Mouse (Mus musculus): ENCODE measurements around the gene Smad3. TPM values are rescaled to one million over a fixed set of nuclear protein-coding genes. Genes with fewer than 3 reads are reported as not detected.

Gene Smad3
- polyA plus RNA-seq, 1 experiment = 21.6 TPM

- 0 out of 2 replicates have a peak, but pooled peaks cover 5% of the 10 kb centered on the region for H3K36me3 ChIP-seq (ENCODE audit: control insufficient read depth, insufficient read depth, low read length)
- H3K4me3 ChIP-seq (ENCODE audit: low read depth, low read length) = no peak overlapping the region
- no peaks in the 10 kb centered on the region for H3K27me3 ChIP-seq (ENCODE audit: control insufficient read depth, insufficient read depth, low read length)
- peaks cover 17% of the 10 kb centered on the region for H3K4me1 ChIP-seq (ENCODE audit: control insufficient read depth, insufficient read depth, insufficient read length, low read length)
- WGBS = 73% methylated on average over 9 of the region's 9 CpGs
- no peak overlapping the region for H3K27ac ChIP-seq (ENCODE audit: insufficient read depth, low read depth, low read length)
- TF ChIP-seq POLR2A (IDR thresholded peaks at IDR 0.05; ENCODE audit: low read depth, low read length) (no peak), CTCF (IDR thresholded peaks at IDR 0.05; ENCODE audit: extremely low read depth, insufficient read length, insufficient replicate concordance, low read depth, low read length) (no peak)
Measured at GRCm38 (mm10) chr9:63707816-63708588, 49.8 kb downstream of the Smad3 start.

DNA sequence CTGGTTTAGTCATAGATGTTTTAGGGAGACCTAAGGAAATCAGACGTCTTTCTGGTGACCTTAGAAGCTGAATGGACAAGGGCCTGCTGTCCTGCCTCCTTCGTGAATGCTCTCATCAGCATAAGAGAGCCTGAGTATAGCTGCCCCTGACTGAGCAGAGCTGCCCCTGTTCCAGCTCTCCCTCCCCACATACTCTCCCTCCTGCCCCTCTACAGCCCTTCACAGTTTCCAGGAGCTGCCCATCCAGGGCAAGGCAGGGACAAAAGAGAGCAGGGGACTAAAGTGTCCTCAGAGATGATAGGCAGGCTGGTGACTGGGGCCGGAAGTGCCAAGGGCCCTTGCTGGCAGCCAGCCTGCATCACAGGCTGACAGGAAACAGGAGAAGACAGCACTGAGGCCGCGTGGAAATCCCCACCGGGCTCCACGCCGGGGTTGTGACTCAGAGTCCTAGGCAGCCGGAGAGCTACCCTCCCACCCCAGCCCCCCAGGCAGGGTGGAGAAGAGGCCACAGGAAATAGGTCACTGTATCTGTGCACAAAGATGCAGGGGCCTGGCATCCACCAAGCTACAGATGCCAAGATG is 51.6 kb downstream of the Smad3 start:
- no peak for TF ChIP-seq POLR2A (IDR thresholded peaks at IDR 0.05; ENCODE audit: low read depth, low read length)
- no peak for TF ChIP-seq CTCF (IDR thresholded peaks at IDR 0.05; ENCODE audit: extremely low read depth, insufficient read length, insufficient replicate concordance, low read depth, low read length)
- Histone ChIP-seq H3K4me1 (ENCODE audit: control insufficient read depth, insufficient read depth, insufficient read length, low read length) (peaks cover 17% of the 10 kb centered on the region), H3K36me3 (ENCODE audit: control insufficient read depth, insufficient read depth, low read length) (0 out of 2 replicates have a peak, but pooled peaks cover 2% of the 10 kb centered on the region), H3K27ac (ENCODE audit: insufficient read depth, low read depth, low read length) (peak overlapping the region; percentile 42), H3K4me3 (ENCODE audit: low read depth, low read length) (no peak overlapping the region), H3K27me3 (ENCODE audit: control insufficient read depth, insufficient read depth, low read length) (no peaks in the 10 kb centered on the region)
- 31% methylated on average over 9 of the region's 9 CpGs for WGBS

GRCm38 (mm10) chr9:63704979-63705751 is 52.6 kb downstream of the Smad3 start:
- H3K27me3 ChIP-seq (ENCODE audit: control insufficient read depth, insufficient read depth, low read length) = no peaks in the 10 kb centered on the region
- 66% methylated on average over 6 of the region's 6 CpGs for WGBS

DNA sequence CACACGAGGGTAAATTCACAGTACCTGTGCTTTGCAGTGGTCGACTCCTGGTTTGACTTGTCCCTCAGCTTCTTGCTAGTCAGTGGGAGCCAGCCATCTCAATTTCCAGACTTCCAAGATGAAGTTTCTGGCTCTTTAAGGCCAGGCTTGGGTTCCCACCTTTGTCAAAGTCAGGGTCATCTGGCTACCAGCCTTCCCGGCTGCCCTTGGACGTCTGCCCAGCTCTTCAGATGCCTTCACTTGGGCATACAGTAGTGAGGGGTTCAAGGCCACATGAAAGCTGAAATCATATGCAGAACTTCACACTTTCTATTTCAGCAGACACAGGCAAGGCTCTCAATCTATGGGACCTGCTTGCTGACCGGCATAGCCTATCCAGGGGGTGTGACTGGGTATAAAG is 53.7 kb downstream of the Smad3 start:
- H3K4me1 ChIP-seq (ENCODE audit: control insufficient read depth, insufficient read depth, insufficient read length, low read length) = peaks cover 17% of the 10 kb centered on the region
- TF ChIP-seq POLR2A (IDR thresholded peaks at IDR 0.05; ENCODE audit: low read depth, low read length) (no peak), CTCF (IDR thresholded peaks at IDR 0.05; ENCODE audit: extremely low read depth, insufficient read length, insufficient replicate concordance, low read depth, low read length) (no peak)
- no peak overlapping the region for H3K27ac ChIP-seq (ENCODE audit: insufficient read depth, low read depth, low read length)
- WGBS = 56% methylated on average over 5 of the region's 5 CpGs
- no peak overlapping the region for H3K4me3 ChIP-seq (ENCODE audit: low read depth, low read length)
- H3K36me3 ChIP-seq (ENCODE audit: control insufficient read depth, insufficient read depth, low read length) = 0 out of 2 replicates have a peak, but pooled peaks cover under 1% of the 10 kb centered on the region
- no peaks in the 10 kb centered on the region for H3K27me3 ChIP-seq (ENCODE audit: control insufficient read depth, insufficient read depth, low read length)

More at GRCm38 (mm10) chr9:63704979-63705751, 52.6 kb downstream of the Smad3 start:
- H3K4me3 ChIP-seq (ENCODE audit: low read depth, low read length) = no peak overlapping the region
- no peak for TF ChIP-seq CTCF (IDR thresholded peaks at IDR 0.05; ENCODE audit: extremely low read depth, insufficient read length, insufficient replicate concordance, low read depth, low read length)
- TF ChIP-seq POLR2A (IDR thresholded peaks at IDR 0.05; ENCODE audit: low read depth, low read length) = no peak
- peaks cover 17% of the 10 kb centered on the region for H3K4me1 ChIP-seq (ENCODE audit: control insufficient read depth, insufficient read depth, insufficient read length, low read length)
- H3K36me3 ChIP-seq (ENCODE audit: control insufficient read depth, insufficient read depth, low read length) = 0 out of 2 replicates have a peak, but pooled peaks cover 2% of the 10 kb centered on the region
- no peak overlapping the region for H3K27ac ChIP-seq (ENCODE audit: insufficient read depth, low read depth, low read length)

GRCm38 (mm10) chr9:63703236-63703785 is 54.5 kb downstream of the Smad3 start:
- Histone ChIP-seq H3K4me1 (ENCODE audit: control insufficient read depth, insufficient read depth, insufficient read length, low read length) (peaks cover 15% of the 10 kb centered on the region), H3K27me3 (ENCODE audit: control insufficient read depth, insufficient read depth, low read length) (no peaks in the 10 kb centered on the region), H3K27ac (ENCODE audit: insufficient read depth, low read depth, low read length) (no peak overlapping the region), H3K36me3 (ENCODE audit: control insufficient read depth, insufficient read depth, low read length) (no peaks in the 10 kb centered on the region), H3K4me3 (ENCODE audit: low read depth, low read length) (no peak overlapping the region)
- no peak for TF ChIP-seq CTCF (IDR thresholded peaks at IDR 0.05; ENCODE audit: extremely low read depth, insufficient read length, insufficient replicate concordance, low read depth, low read length)
- WGBS = 78% methylated on average over 7 of the region's 7 CpGs

DNA sequence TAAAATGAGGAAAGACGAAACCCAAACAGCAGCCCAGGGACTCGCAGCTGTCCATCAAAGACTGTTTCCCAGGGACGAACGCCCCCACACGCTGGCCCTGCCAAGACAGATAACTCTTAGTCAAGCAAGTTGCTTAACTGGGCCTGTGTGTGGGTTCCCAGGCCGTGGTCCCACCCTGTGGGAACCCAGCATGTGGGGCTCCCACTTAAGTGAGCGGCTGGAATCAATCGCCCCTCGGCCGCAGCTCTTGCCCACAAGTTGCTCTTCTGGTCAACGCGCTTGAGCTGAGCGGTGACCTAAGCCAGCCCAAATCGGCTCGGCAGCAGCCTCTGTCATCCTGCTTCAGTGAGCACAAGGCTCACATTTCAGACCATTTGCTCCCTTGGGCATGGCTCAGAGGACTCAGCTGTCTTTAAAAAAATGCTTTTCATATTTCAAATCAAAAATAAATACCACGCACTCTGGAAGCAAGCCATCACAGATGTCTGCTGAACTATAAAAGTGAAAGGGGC is 55.2 kb downstream of the Smad3 start:
- peaks cover 14% of the 10 kb centered on the region for H3K4me1 ChIP-seq (ENCODE audit: control insufficient read depth, insufficient read depth, insufficient read length, low read length)
- no peaks in the 10 kb centered on the region for H3K36me3 ChIP-seq (ENCODE audit: control insufficient read depth, insufficient read depth, low read length)
- WGBS = 77% methylated on average over 16 of the region's 16 CpGs
- no peaks in the 10 kb centered on the region for H3K27me3 ChIP-seq (ENCODE audit: control insufficient read depth, insufficient read depth, low read length)
- no peak overlapping the region for H3K4me3 ChIP-seq (ENCODE audit: low read depth, low read length)
- H3K27ac ChIP-seq (ENCODE audit: insufficient read depth, low read depth, low read length) = no peak overlapping the region
- TF ChIP-seq POLR2A (IDR thresholded peaks at IDR 0.05; ENCODE audit: low read depth, low read length) (no peak), CTCF (IDR thresholded peaks at IDR 0.05; ENCODE audit: extremely low read depth, insufficient read length, insufficient replicate concordance, low read depth, low read length) (no peak)

All from small intestine, adult 2 months (tissue).